Mouse (Mus musculus): ENCODE measurements around the gene Abcg1. TPM values are rescaled to one million over a fixed set of nuclear protein-coding genes. Genes with fewer than 3 reads are reported as not detected.

Gene Abcg1
- total RNA-seq, 2 experiments from 2014 or later = 61.4 to 65.9 TPM

GRCm38 (mm10) chr17:31108388-31108787 is 50.9 kb downstream of the Abcg1 start:
- intact Hi-C loops (cut with DNase I) = no loop called here
- DNase-seq (ENCODE audit: low spot score in 2 of 2) = no peak

GRCm38 (mm10) chr17:31113191-31113856 is 55.8 kb downstream of the Abcg1 start:
- DNase-seq (ENCODE audit: low spot score in 2 of 2) = no peak
- intact Hi-C loops (cut with DNase I) = no loop called here

- intact Hi-C loops (cut with DNase I) = no loop called here
- DNase-seq (ENCODE audit: low spot score in 2 of 2) = no peak
Observed at GRCm38 (mm10) chr17:31116063-31116462, 58.6 kb downstream of the Abcg1 start.

GRCm38 (mm10) chr17:31117946-31118345 is 60.5 kb downstream of the Abcg1 start:
- no peak for DNase-seq (ENCODE audit: low spot score in 2 of 2)
- intact Hi-C loops (cut with DNase I) = loop anchor here (2.0 kb wide), 2 partner anchors 59 to 107 kb away; no protein-coding TSS in a partner anchor

- DNase-seq (ENCODE audit: low spot score in 2 of 2) = peak; percentile 82 to 84
- intact Hi-C loops (cut with DNase I) = loop anchor here (1.0 to 2.0 kb wide), 3 partner anchors 61 to 109 kb away; no protein-coding TSS in a partner anchor
Observed at GRCm38 (mm10) chr17:31119429-31119828, 62.0 kb downstream of the Abcg1 start.

- peak in 1 of 2 experiments; percentile 36 for DNase-seq (ENCODE audit: low spot score in 2 of 2)
- intact Hi-C loops (cut with DNase I) = no loop called here
Observed at GRCm38 (mm10) chr17:31121975-31122374, 64.5 kb downstream of the Abcg1 start.

GRCm38 (mm10) chr17:31125548-31126266 is 68.2 kb downstream of the Abcg1 start:
- intact Hi-C loops (cut with DNase I) = no loop called here
- peak; percentile 35 to 76 for DNase-seq (ENCODE audit: low spot score in 2 of 2)

GRCm38 (mm10) chr17:31128708-31129318 is 71.3 kb downstream of the Abcg1 start:
- intact Hi-C loops (cut with DNase I) = no loop called here
- no peak for DNase-seq (ENCODE audit: low spot score in 2 of 2)

- no peak for DNase-seq (ENCODE audit: low spot score in 2 of 2)
- intact Hi-C loops (cut with DNase I) = no loop called here
Observed at GRCm38 (mm10) chr17:31129452-31129851, 72.0 kb downstream of the Abcg1 start, which contains the start of gene Tff3. TSS of gene Tff3 (minus strand) at chr17:31129646.

GRCm38 (mm10) chr17:31131269-31131821 is 73.9 kb downstream of the Abcg1 start:
- intact Hi-C loops (cut with DNase I) = no loop called here
- peak; percentile 37 to 77 for DNase-seq (ENCODE audit: low spot score in 2 of 2)

GRCm38 (mm10) chr17:31133776-31134175 is 76.3 kb downstream of the Abcg1 start:
- intact Hi-C loops (cut with DNase I) = no loop called here
- no peak for DNase-seq (ENCODE audit: low spot score in 2 of 2)

GRCm38 (mm10) chr17:31134913-31135312 is 77.4 kb downstream of the Abcg1 start:
- intact Hi-C loops (cut with DNase I) = loop anchor here (5.0 kb wide), 2 partner anchors 107 to 357 kb away; no protein-coding TSS in a partner anchor
- DNase-seq (ENCODE audit: low spot score in 2 of 2) = no peak

GRCm38 (mm10) chr17:31136291-31136690 is 78.8 kb downstream of the Abcg1 start:
- no peak for DNase-seq (ENCODE audit: low spot score in 2 of 2)
- intact Hi-C loops (cut with DNase I) = loop anchor here (5.0 kb wide), 2 partner anchors 106 to 356 kb away; no protein-coding TSS in a partner anchor

- DNase-seq (ENCODE audit: low spot score in 2 of 2) = no peak
- intact Hi-C loops (cut with DNase I) = loop anchor here (5.0 kb wide), 2 partner anchors 105 to 355 kb away; no protein-coding TSS in a partner anchor
Observed at GRCm38 (mm10) chr17:31136821-31137220, 79.3 kb downstream of the Abcg1 start.

GRCm38 (mm10) chr17:31138398-31138797 is 80.9 kb downstream of the Abcg1 start:
- DNase-seq (ENCODE audit: low spot score in 2 of 2) = peak; percentile 52 to 68
- intact Hi-C loops (cut with DNase I) = loop anchor here (1.0 to 5.0 kb wide), 3 partner anchors 49 to 354 kb away; no protein-coding TSS in a partner anchor

- intact Hi-C loops (cut with DNase I) = no loop called here
- DNase-seq (ENCODE audit: low spot score in 2 of 2) = no peak
Observed at GRCm38 (mm10) chr17:31142116-31142515, 84.6 kb downstream of the Abcg1 start.

- intact Hi-C loops (cut with DNase I) = no loop called here
- no peak for DNase-seq (ENCODE audit: low spot score in 2 of 2)
Observed at GRCm38 (mm10) chr17:31144040-31145037, 86.9 kb downstream of the Abcg1 start, which contains the start of gene Tff2. TSS of gene Tff2 (minus strand) at chr17:31144282.

- DNase-seq (ENCODE audit: low spot score in 2 of 2) = no peak
- intact Hi-C loops (cut with DNase I) = no loop called here
Observed at GRCm38 (mm10) chr17:31145998-31146397, 88.5 kb downstream of the Abcg1 start.

GRCm38 (mm10) chr17:31152512-31152911 is 95.0 kb downstream of the Abcg1 start:
- intact Hi-C loops (cut with DNase I) = no loop called here
- DNase-seq (ENCODE audit: low spot score in 2 of 2) = no peak
